Mouse (Mus musculus): ENCODE measurements around the gene Adgrl2.

- TF ChIP-seq POLR2A (IDR thresholded peaks at IDR 0.05; ENCODE audit: extremely low read depth, insufficient read depth, low read length) (no peak), CTCF (IDR thresholded peaks at IDR 0.05; ENCODE audit: extremely low read depth, insufficient read depth, low read length) (no peak)
Observed at GRCm38 (mm10) chr3:148812059-148812458, 178.3 kb downstream of the Adgrl2 start.

All from cortical plate, adult 2 months (tissue).